Mouse (Mus musculus): ENCODE data around the gene Ube2q1.

- TF ChIP-seq POLR2A (IDR thresholded peaks at IDR 0.05; ENCODE audit: insufficient read depth, low read depth, low read length) (no peak), EP300 (IDR thresholded peaks at IDR 0.05; ENCODE audit: insufficient read depth, low read depth, low read length) (no peak)
Measured at GRCm38 (mm10) chr3:89727028-89727427, 46.4 kb upstream of the Ube2q1 start.
